In the genomic region with DNA sequence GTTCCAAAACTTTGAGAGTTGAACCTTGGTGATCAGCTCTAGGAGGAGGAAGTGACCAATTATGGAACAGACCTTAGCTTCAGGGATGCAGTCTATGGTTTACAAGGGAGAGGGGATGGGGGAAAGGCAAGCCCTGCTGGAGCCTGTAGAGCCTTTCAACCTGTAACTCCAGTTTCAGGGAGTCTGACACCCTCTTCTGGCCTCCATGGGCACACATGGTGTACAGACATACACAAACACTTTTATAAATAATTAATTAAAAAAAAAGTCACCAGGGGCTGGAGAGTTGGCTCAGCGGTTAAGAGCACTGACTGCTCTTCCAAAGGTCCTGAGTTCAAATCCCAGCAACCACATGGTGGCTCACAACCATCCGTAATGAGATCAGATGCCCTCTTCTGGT, we compare ENCODE assay signal across 7 mouse cellular contexts. TPM values are rescaled to one million over a fixed set of nuclear protein-coding genes. Genes with fewer than 3 reads are reported as not detected.
DNase-seq lines count a peak whose midpoint lies in the region; ATAC-seq and TF ChIP-seq lines count a peak whose summit lies in the region.
"Not testable (repeated sequence)": the region's sequence is repeated elsewhere in the genome, so short reads cannot be mapped to it uniquely, and the experiment has no call there.

No protein-coding gene starts in this region.

- 0 out of 2 replicates have a peak, but pooled peaks have one; percentile 8 for TF ChIP-seq CTCF in intestine, postnatal 0 days (IDR thresholded peaks at IDR 0.05; ENCODE audit: low read depth)
- peak; percentile 7; the same call in 1 of the 2 replicates for TF ChIP-seq CTCF in kidney, postnatal 0 days (IDR thresholded peaks at IDR 0.05; ENCODE audit: low read depth)
- not testable (repeated sequence) for TF ChIP-seq CTCF in midbrain, postnatal 0 days (IDR thresholded peaks at IDR 0.05)

- not testable (repeated sequence) for H3K27ac ChIP-seq in intestine, postnatal 0 days (ENCODE audit: low read depth, low read length); kidney, postnatal 0 days; midbrain, postnatal 0 days (ENCODE audit: low read depth, low read length)

- not testable (repeated sequence) for H3K4me3 ChIP-seq in intestine, postnatal 0 days (ENCODE audit: low read depth, low read length); kidney, postnatal 0 days (replicated peaks; ENCODE audit: low read depth, low read length); midbrain, postnatal 0 days (ENCODE audit: low read depth, low read length)

- not testable (repeated sequence) for H3K9ac ChIP-seq in intestine, postnatal 0 days (ENCODE audit: low read depth, low read length); kidney, postnatal 0 days (ENCODE audit: low read depth, low read length); midbrain, postnatal 0 days (replicated peaks; ENCODE audit: low read length, poor library complexity, severe bottlenecking)

- DNase-seq in 416B (ENCODE audit: low read depth): peak; percentile 60
- peak; percentile 61 for DNase-seq in ES-CJ7 (ENCODE audit: low read depth, low spot score)
- DNase-seq in cerebellum, adult 9-10 months: peak; percentile 11
- DNase-seq in kidney, postnatal 0 days (ENCODE audit: low spot score); midbrain, postnatal 0 days (ENCODE audit: low spot score): not testable (repeated sequence)

- not testable (repeated sequence) for ATAC-seq in intestine, postnatal 0 days; kidney, postnatal 0 days (replicated peaks; ENCODE audit: low FRiP score, low read depth)
- 0 out of 2 replicates have a peak, but pooled peaks have one; percentile 32 for ATAC-seq in megakaryocyte progenitor cell, adult 5-6 weeks (replicated peaks; ENCODE audit: poor library complexity)
- ATAC-seq in midbrain, postnatal 0 days (ENCODE audit: low FRiP score): peak; percentile 13; the same call in 1 of the 2 replicates

- not testable (repeated sequence) for H3K4me2 ChIP-seq in intestine, postnatal 0 days (replicated peaks; ENCODE audit: low read depth); kidney, postnatal 0 days (ENCODE audit: low read length); midbrain, postnatal 0 days (ENCODE audit: low read depth, low read length, poor library complexity, severe bottlenecking)

- not testable (repeated sequence) for H3K4me1 ChIP-seq in intestine, postnatal 0 days (replicated peaks; ENCODE audit: control insufficient read depth, insufficient read depth, low read length); kidney, postnatal 0 days (replicated peaks; ENCODE audit: insufficient read depth, low read length); midbrain, postnatal 0 days (ENCODE audit: insufficient read depth, low read length)

- 85% methylated on average over 2 of the region's 2 CpGs for WGBS in intestine, postnatal 0 days
- 70% methylated on average over 2 of the region's 2 CpGs for WGBS in kidney, postnatal 0 days
- 66% methylated on average over 2 of the region's 2 CpGs for WGBS in midbrain, postnatal 0 days

- not testable (repeated sequence) for H3K36me3 ChIP-seq in intestine, postnatal 0 days (ENCODE audit: control insufficient read depth, insufficient read depth); kidney, postnatal 0 days (ENCODE audit: insufficient read depth, low read length); midbrain, postnatal 0 days (ENCODE audit: insufficient read depth, low read length)

- H3K27me3 ChIP-seq in intestine, postnatal 0 days (replicated peaks; ENCODE audit: control insufficient read depth, insufficient read depth, low read length); kidney, postnatal 0 days (ENCODE audit: insufficient read depth, low read length); midbrain, postnatal 0 days (ENCODE audit: insufficient read depth, low read length): not testable (repeated sequence)

- not testable (repeated sequence) for H3K9me3 ChIP-seq in intestine, postnatal 0 days (ENCODE audit: control insufficient read depth); kidney, postnatal 0 days (replicated peaks; ENCODE audit: low read length); midbrain, postnatal 0 days (ENCODE audit: low read length)

RNA-seq across cellular contexts. Expression of a gene that starts 19.9 kb away (rescaled TPM):
- polyA plus RNA-seq in intestine, postnatal 0 days (2015; fragmentation: Nextera tagmentation; extraction: Ambion mirVana): 5.0 and 5.3 TPM in 2 replicates
- 4.4 and 10.3 TPM in 2 replicates for polyA plus RNA-seq in kidney, postnatal 0 days (2015; fragmentation: Nextera tagmentation; extraction: Ambion mirVana)
- total RNA-seq in megakaryocyte progenitor cell, adult 5-6 weeks (2015): 4.6 and 6.8 TPM in 2 replicates
- total RNA-seq in megakaryocyte progenitor cell, adult 5-6 weeks (2017): 14.6 and 22.1 TPM in 2 replicates
- total RNA-seq in midbrain, postnatal 0 days (2014; rRNA removed): 4.3 and 8.2 TPM in 2 replicates
- polyA plus RNA-seq in midbrain, postnatal 0 days (2015; fragmentation: Nextera tagmentation; extraction: Ambion mirVana): 2.4 and 3.0 TPM in 2 replicates

RNA-seq across cellular contexts. Expression of a gene that starts 20.4 kb away (rescaled TPM):
- polyA plus RNA-seq in intestine, postnatal 0 days (2015; fragmentation: Nextera tagmentation; extraction: Ambion mirVana): 0.38 and 0.56 TPM in 2 replicates
- polyA plus RNA-seq in kidney, postnatal 0 days (2015; fragmentation: Nextera tagmentation; extraction: Ambion mirVana): 10.2 and 10.5 TPM in 2 replicates
- total RNA-seq in megakaryocyte progenitor cell, adult 5-6 weeks (2015): 0.12 and 0.32 TPM in 2 replicates
- total RNA-seq in megakaryocyte progenitor cell, adult 5-6 weeks (2017): 0.51 and 3.5 TPM in 2 replicates
- total RNA-seq in midbrain, postnatal 0 days (2014; rRNA removed): 7.7 and 8.6 TPM in 2 replicates
- 3.4 and 3.7 TPM in 2 replicates for polyA plus RNA-seq in midbrain, postnatal 0 days (2015; fragmentation: Nextera tagmentation; extraction: Ambion mirVana)

RNA-seq across cellular contexts. Expression of a gene that starts 25.1 kb away (rescaled TPM):
- polyA plus RNA-seq in intestine, postnatal 0 days (2015; fragmentation: Nextera tagmentation; extraction: Ambion mirVana): 14.5 and 15.0 TPM in 2 replicates
- polyA plus RNA-seq in kidney, postnatal 0 days (2015; fragmentation: Nextera tagmentation; extraction: Ambion mirVana): 32.0 and 33.2 TPM in 2 replicates
- total RNA-seq in megakaryocyte progenitor cell, adult 5-6 weeks (2015): 44.1 and 45.1 TPM in 2 replicates
- 32.4 and 34.9 TPM in 2 replicates for total RNA-seq in megakaryocyte progenitor cell, adult 5-6 weeks (2017)
- 6.2 and 7.6 TPM in 2 replicates for total RNA-seq in midbrain, postnatal 0 days (2014; rRNA removed)
- polyA plus RNA-seq in midbrain, postnatal 0 days (2015; fragmentation: Nextera tagmentation; extraction: Ambion mirVana): 4.9 and 5.8 TPM in 2 replicates

RNA-seq across cellular contexts. Expression of a gene that starts 29.2 kb away (rescaled TPM):
- 4.0 and 4.2 TPM in 2 replicates for polyA plus RNA-seq in intestine, postnatal 0 days (2015; fragmentation: Nextera tagmentation; extraction: Ambion mirVana)
- polyA plus RNA-seq in kidney, postnatal 0 days (2015; fragmentation: Nextera tagmentation; extraction: Ambion mirVana): 5.2 and 5.3 TPM in 2 replicates
- 11.7 and 12.6 TPM in 2 replicates for total RNA-seq in megakaryocyte progenitor cell, adult 5-6 weeks (2015)
- 63.3 and 72.7 TPM in 2 replicates for total RNA-seq in megakaryocyte progenitor cell, adult 5-6 weeks (2017)
- total RNA-seq in midbrain, postnatal 0 days (2014; rRNA removed): 38.9 and 41.5 TPM in 2 replicates
- 5.0 and 5.1 TPM in 2 replicates for polyA plus RNA-seq in midbrain, postnatal 0 days (2015; fragmentation: Nextera tagmentation; extraction: Ambion mirVana)

RNA-seq across cellular contexts. Expression of a gene that starts 46.2 kb away (rescaled TPM):
- 435 and 447 TPM in 2 replicates for polyA plus RNA-seq in intestine, postnatal 0 days (2015; fragmentation: Nextera tagmentation; extraction: Ambion mirVana)
- 732 and 795 TPM in 2 replicates for polyA plus RNA-seq in kidney, postnatal 0 days (2015; fragmentation: Nextera tagmentation; extraction: Ambion mirVana)
- 3,057 and 3,071 TPM in 2 replicates for total RNA-seq in megakaryocyte progenitor cell, adult 5-6 weeks (2015)
- total RNA-seq in megakaryocyte progenitor cell, adult 5-6 weeks (2017): 1,485 and 1,729 TPM in 2 replicates
- 932 and 1,043 TPM in 2 replicates for total RNA-seq in midbrain, postnatal 0 days (2014; rRNA removed)
- 317 and 331 TPM in 2 replicates for polyA plus RNA-seq in midbrain, postnatal 0 days (2015; fragmentation: Nextera tagmentation; extraction: Ambion mirVana)
